Mouse (Mus musculus) inflammation-experienced regulatory T-cells, adult 6 months (primary cell): Measurements from ENCODE around the gene Cpt1b. TPM values are rescaled to one million over a fixed set of nuclear protein-coding genes. Genes with fewer than 3 reads are reported as not detected.
A peak's percentile ranks its signal among the peaks of the same experiment; 100 is the strongest.
"Not testable (repeated sequence)": the region's sequence is repeated elsewhere in the genome, so short reads cannot be mapped to it uniquely, and the experiment has no call there.

Experiments
- ATAC-seq: one replicate; pipeline ENCODE4 v1.8.0; 2017
- polyA plus RNA-seq, 3 experiments: library from polyadenylated mRNA; unstranded; fragments of 100-300 nt; shearing (Covaris generic); gene quantifications; one replicate each; pipeline ENCODE4 v1.2.1; 2017

The Cpt1b gene
- polyA plus RNA-seq, 3 experiments from 2014 or later, result 0.15 to 0.82 (median 0.45) TPM

DNA sequence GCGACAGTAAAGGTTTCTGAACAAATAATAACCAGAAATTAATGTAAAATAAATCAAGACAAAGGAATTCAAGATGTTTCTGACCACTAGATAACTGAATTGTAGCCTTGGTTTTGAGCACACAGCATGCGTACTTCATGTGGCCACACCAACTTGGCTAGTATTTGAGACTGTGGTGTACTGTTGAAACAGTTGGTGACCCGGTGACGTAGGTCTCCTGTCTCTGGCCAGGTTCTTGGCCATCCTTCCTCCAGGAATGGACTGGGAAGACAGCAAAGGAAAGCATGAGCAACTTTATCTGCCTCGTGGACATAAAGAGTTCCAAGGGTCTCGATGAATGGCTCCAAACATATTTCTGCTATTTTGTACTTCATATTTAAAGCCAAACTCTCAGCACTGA lies 6.1 kb upstream of the Cpt1b start:
- no peak for ATAC-seq

DNA sequence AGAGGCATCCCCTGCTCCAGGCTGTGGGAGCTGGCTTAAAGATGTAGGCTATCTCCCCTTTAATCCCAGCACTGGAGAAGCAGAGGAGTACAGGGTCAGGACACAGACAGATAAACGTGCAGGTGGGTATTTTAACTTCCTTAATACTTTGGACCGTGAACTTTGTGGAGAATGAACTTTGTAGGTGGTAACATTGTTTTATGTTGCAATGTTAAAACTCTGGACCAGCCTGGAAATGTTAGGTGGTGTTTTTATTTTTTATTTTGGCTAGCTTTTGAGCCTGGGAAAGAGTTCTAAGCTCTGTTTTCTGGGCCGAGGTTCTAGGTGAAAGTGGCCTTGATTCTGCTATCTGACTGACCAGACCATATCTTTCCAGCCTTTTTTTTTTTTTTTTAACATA lies 5.6 kb upstream of the Cpt1b start:
- ATAC-seq, result no peak

DNA sequence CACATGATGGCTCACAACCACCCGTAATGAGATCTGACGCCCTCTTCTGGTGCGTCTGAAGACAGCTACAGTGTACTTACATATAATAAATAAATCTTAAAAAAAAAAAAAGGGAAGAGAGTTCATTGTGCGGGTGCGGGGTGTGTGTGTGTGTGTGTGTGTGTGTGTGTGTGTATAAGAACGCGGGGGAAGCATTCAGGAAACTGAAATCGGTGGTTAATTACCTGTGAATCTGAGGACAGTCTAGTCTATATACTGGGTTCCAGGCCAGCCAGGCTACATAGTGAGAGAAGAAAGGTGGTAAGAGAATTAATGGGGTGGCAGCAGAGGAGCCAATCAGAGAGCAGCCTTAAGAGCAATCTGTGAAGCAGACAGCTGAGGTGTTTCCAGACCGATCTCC lies 5.1 kb upstream of the Cpt1b start:
- not testable (repeated sequence) for ATAC-seq

DNA sequence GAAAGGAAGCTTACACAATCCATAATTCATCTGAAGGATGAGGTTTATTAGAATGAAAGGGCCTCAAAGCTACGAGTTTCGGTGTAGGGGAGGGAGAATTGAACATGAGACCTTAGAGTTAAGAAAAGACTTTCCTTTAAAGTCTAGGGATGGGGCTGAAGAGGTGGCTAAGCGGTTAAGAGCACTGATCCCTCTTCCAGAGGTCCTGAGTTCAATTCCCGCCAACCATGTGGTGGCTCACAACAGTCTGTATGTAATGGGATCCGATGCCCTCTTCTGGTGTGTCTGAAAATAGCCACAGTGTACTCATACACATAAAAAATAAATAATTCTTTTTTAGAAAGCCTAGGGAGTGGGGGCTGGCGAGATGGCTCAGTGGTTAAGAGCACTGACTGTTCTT lies 4.7 kb upstream of the Cpt1b start:
- no peak for ATAC-seq

DNA sequence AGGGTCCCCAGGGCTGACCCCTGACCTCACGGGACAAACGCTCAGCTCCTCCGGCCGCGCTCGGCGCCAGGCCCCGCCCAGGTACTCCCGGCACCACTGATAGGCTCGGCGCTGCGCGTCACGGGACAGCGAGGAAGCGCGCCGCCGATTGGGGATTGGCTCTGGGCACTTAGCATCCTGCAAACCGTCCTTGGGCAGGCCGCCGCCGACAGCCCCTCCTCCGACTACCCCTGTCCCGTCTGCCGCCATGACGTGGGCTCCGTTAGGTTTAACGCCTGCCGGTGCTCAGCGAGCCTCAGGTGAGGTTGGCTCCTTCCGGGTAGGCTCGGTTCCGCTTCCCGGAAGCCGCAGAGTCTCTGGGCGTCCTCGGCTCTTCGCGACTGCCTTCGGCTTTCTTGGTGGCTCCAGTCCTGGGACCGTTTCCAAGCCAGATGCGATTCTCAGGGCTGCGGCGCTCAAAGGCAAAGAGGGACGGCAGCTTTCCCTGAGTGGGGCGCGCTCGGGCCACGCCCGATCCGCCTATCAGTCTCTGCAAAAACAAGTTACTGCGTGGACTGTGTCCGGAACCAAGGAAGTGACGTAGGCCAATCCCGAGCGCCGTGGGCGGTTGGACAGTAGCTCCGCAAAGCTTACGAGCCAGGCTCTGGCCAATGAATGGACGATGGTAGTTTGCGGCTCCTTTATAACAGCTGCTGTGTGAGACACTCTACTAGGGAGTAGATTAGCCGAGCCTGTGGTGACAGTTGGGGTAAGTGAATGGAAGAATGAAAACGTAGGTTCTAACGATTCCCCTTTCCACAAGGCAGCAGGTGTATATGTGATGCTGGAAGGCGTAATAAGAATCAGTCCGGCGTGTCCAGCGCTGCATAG lies 3.9 kb upstream of the Cpt1b start, which contains the start of the genes C730034F03Rik, Gm44502 and Chkb:
Gene C730034F03Rik (plus strand): TSS at position 238 of the 870 bp plus-strand sequence.
Gene Gm44502 (minus strand): TSS at position 345 of the 870 bp plus-strand sequence.
Gene Chkb (minus strand): TSS at position 557 of the 870 bp plus-strand sequence.
- ATAC-seq, result peak; percentile 92

DNA sequence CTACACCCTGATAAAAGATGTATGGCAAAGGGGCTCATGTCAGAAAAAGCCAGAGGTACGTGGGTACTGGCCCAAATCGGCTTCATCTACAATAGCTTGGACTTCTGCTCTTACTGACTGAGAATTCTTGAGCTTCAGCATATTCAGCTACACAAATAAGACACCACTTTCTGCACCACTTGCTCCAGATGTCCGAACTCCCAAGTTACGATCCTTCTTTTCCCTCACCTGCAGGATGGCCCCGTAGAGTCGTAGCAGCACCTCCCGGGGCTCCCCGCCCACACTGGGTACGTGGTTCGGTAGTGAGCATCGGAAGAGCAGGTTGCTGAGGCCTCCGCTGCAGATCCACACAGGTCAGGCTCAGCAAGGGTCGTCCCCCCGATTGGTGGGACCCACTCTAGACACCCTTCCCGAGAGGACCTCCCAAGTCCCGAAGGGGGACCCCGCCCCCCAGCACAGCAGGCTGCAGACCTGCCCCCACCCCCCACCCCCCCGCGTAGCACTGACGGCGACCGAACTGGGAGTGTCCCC lies 3.2 kb upstream of the Cpt1b start:
- peak; percentile 1 for ATAC-seq

DNA sequence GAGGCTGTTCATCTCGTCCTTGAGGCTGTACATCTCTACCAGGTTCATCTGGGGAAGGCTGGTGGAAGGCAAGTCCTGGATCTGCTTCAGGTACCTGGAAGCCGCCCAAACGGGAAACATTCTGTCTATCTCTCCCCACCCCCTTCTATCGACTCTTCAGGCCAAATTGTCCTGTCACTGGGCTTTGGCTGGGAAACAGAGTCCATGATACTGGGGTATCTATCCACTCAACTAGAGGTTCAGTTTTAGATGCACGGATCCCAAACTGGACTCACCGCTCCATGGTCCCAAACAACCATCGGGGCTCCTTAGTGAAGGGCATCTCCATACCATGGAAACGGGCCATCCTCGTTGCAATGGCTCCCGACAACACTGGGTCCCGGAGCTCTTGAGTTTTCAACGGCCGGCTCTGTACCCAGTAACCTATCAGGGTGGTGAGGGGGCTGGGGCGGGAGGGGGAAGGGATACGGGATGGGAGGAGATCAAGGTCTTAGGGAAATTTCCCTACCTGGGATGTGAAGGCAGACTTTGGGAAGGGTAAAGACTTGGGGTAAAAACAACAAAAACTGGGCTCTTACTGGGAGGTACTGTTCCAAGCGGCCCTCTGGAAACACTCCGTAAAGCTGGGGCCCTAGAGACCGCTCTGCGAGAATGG lies 2.6 kb upstream of the Cpt1b start:
- no peak for ATAC-seq

DNA sequence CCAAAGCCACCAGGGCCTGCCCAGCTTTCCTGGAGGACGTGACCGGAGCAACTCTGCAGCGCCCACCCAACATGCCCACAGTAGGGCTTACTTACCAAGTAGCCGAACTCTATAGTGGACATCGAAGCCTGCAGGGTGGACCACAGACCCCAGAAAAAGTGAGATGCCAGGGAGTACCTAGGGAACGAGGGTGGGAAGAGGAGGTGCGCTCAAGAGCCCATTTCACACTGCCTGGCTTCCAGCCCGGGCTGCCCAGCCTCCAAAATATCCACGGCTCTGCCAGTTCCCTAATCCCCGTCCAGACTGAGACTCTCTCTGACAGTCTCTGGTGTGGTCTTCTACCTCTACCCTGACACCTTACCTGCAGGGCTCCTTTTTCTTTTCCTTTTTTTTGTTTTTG lies 1.1 kb upstream of the Cpt1b start:
- ATAC-seq, result no peak

DNA sequence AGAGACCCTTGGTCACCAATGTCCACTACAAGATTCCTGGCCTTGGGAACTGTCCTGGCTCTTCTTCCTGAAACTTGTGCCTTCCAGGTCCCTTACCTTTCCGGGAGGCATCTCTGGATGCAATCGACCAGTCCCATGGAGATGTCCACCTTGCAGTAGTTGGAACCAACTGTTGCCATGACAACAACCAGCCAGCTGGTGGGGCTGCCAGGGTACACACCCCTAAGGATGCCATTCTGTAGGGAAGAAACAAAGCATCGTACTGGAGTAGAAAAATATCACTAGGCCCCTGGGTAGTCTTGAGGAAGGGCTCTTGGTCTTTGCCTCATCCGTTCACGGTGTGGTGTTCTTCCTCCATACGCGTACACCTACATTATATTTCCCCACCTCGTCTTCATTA lies 1.0 kb downstream of the Cpt1b start:
- ATAC-seq, result no peak

DNA sequence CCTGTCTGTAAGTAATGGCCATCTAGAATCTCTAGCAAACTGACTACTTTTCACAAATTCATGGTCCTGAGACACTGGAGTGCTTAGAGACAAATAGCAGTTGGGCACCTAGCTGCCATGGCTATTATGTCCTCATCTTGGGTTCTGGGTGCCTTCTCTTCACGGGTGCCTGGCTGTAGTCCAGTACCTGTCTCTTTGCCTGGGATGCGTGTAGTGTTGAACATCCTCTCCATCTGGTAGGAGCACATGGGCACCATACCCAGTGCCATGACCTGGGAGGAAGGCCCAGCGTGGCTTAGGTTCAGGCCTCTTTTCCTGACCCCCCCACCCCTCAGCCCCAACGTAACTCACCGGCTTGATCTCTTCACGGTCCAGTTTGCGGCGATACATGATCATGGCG lies 3.7 kb downstream of the Cpt1b start:
- no peak for ATAC-seq

DNA sequence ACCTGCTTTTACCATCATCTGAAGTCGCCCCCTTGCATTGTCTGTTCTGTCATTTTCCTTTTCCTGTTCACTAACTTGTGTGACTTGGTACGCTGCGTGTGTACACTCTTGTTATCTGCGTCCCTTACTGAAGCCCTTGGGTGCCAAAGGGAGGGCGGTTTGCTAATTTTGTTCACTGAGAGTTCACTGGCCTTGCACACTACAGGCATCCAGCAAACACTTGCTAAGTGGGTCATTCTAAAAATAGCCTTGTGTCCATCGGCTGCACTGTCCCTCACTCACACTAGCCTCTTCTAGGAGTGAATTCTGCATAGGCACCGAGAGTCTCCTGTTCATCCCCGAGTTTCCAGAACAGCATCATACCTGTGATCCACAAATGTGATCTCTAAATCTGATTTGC lies 10.4 kb downstream of the Cpt1b start:
- no peak for ATAC-seq

DNA sequence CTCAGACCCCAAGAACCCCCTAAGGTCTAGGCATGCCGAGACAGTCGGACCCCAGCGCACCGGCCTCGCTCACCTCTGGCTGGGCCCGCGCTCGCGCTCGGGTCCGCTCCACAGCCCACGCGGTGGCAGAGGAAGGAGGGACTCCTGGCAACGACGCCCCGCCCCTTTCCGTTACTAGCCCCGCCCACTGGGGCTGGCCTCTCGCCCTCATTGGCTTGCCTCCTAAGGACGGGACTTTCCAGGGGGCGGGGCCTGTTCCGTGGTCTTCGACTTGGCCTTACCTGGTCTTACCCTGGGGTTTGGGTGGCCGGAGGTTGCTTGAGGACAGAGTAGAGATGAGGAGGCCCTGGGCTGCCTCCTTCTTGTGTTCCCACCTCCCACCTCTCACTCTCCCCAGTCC lies 15.5 kb downstream of the Cpt1b start, which contains the start of gene Syce3:
Gene Syce3 (minus strand): TSS at position 386 of the 400 bp plus-strand sequence.
- no peak for ATAC-seq

DNA sequence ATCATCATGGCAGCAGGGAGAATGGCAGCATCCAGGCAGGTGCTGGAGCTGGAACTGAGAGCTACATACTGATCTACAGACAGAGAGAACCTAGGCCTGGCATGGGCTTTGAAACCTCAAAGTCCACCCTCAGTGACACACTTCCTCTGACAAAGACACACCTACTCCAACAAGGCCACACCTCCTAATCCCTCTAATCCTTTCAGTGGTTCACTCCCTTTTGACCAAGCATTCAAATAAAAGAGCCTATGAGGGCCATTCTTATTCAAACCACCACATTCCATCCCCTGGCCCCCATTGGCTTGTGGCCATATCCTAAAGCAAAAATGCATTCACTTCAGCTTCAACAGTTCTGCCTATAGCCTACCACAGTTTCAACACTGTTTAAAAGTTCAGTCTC lies 19.0 kb downstream of the Cpt1b start:
- no peak for ATAC-seq

DNA sequence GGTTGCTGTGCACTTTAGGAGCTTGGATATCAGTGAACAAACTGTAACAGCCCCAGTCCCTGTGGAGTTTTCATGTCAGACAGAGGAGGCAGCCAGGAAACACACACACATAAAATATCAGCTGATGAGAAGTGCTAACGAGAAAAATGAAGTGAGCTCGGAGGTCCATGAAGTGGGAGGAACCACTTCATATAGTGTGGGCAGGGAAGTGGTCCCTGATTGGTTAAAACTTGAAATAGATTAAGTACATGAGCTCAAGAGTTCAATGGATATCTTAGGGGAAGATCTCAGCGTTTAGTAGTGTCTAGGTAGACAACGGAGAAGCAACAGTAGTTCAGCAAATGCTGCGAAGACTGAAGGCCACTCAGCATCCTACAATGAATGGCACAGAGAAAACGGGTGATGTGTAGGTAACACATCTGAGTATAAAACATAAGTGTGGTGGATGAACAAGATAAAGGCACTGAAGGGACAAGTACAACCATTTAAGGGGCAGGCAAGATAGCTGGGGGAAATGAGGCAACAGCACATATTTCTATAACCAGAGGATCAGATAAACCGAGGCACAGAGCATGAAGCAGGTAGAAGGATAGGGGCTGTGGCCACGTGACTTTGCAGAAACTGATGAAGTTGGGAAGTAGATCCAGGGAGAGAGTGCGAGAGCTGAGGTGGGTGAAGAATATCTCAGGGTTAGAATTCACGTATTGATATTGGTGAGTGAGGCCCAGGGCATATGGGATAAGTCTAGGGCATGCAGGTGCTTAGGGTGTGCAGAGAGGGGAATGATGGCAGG lies 20.6 kb downstream of the Cpt1b start:
- ATAC-seq, result no peak

DNA sequence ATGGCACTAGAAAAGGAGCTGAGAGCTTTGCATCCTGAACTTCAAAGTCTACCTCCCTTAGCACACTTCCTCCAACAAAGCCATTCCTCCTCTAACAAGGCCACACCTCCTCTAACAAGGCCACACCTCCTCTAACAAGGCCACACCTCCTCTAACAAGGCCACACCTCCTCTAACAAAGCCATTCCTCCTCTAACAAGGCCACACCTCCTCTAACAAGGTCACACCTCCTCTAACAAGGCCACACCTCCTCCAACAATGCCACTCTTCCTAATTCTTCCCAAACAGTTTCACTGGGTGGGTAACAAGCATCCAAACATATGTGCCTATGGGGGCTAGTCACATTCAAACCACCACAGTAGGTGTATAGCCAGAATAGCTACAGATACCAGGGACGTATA lies 23.2 kb downstream of the Cpt1b start:
- ATAC-seq, result no peak

DNA sequence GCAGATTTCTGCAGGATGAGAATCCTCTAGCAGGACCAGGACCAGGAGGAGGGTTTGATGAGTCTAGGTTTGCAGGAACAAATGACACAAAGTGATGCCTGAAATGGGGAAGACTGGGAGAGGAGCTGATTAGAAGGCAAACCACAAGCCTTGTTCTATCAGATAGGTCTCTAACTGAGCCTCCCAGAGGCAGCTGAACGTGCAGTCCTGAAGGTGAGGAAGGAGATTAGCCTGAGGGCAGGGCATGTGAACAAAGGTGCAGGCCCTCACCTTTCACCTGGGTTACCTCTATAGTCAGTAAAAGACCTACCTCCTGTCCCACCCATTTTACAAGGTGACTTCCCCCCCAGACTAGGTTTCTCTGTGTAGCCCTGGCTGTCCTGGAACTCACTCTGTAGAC lies 25.9 kb downstream of the Cpt1b start:
- no peak for ATAC-seq

DNA sequence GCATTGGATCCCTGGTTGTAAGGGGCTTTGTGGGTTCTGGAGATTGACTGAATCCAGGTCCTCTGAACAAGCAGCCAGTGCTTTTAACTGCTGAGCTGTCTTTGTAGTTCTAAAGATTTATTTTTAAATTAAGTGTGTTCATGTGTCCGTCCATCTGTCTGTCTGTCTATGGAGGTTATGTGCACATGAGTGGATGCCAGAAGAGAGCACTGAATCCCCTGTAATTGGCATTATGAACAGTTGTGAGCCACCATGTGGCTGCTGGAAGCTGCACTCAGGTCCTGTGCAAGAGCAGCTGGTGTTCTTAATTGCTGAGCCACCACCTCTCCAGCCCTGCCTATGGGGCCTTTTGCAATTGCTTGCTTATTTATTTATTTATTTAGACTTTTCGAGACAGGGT lies 27.5 kb downstream of the Cpt1b start:
- no peak for ATAC-seq

DNA sequence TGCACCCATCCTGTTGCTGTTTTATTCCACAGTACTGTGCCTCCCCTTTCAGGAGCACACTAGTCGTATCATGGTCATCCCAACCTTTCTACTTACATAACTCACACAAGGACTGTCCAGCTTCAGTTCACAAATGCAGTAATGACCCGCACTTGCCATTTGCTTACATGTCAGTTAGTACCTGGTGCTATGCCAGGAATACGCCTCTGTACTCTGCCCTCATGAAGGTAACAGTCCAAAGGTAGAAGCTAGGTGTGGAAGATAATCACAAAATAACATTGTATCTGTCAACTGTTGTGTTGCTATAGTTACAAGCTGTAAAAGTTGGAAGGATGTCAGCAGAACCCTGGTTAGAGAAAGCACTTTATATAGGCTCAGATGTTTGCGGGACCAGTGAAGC lies 28.8 kb downstream of the Cpt1b start:
- no peak for ATAC-seq

DNA sequence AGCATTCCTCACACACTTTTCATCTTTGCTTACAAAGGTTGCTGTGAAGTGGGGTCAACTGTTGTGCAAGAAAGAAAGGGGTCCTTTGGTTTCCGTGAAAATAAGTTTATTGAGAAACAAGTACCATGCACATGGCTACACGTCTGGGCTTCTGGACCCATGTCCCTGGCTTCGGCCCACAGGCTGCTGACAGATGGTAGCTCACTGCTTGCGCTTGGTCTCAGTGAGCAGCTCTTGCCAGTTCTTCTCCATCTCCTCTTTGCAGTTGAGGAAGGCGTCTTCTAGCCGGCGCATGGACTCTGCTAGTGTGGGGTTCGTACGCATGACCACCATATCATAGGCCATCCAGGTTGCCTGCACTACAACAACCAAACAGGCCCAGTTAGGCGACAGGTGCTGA lies 35.6 kb downstream of the Cpt1b start:
- no peak for ATAC-seq

DNA sequence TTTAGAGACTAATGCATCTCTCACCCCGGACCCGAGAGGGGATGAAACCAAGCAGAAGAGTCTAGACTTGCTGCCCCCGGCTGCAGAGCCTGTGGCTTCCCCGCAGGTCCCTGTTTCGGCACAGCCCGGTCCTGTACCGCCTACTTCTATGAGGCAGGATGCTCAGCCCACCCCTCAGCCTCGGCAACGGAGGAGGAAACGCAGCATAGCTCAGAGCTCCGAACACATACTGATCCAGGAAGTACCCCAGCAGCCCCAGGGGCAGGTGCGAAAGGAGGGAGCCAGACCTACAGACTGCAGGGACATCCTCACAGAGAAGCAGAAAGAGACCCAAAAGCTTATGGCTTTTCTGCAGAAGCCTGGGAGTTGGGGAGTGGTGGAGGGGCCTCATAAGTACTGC lies 38.5 kb downstream of the Cpt1b start:
- peak; percentile 77 for ATAC-seq

DNA sequence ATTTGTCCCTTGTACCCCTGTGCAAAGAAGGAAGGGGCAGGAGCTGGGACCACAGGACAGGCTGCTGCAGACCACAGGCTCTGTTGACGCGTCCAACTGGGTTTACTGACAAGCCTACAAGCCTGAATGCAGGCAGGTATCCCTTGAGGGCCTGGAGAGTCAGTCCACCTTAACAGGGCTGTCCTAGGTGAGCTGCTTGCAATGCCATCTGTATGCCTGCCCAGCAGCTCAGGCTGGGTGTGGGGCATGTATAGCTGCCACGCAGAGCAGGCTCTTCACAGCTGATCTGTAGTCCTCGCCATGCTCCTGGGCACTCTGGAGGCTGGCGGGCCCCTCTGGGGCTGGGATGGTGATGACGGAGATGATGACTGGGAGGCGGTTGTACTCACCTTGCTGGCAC lies 41.0 kb downstream of the Cpt1b start, which contains the start of gene Klhdc7b:
Gene Klhdc7b (plus strand): TSS at position 301 of the 400 bp plus-strand sequence.
- no peak for ATAC-seq

DNA sequence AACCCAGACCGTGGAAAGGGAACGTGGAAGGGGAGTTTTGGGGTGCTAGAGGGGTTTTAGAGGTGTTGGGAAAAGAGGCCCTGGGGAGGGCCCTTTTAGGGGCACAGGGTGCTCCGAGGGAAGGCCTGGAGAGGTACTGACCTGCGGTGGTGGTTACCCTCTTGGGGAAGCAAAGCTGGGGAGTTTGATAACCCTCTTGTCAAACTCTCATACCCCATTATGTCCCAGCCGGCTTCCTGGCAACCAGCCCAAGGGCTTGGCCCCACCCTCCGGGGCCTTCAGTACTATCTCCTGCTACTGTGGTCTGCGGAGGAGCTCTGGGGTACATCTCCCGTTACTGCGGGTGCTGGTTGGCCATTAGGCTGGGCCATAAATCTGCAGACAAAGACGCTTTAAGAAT lies 46.2 kb downstream of the Cpt1b start:
- no peak for ATAC-seq
